Mouse (Mus musculus) bone marrow macrophage, adult 2 months (primary cell): ENCODE measurements around the gene Qrich1.

Source experiments
- CTCF ChIP-seq: IDR thresholded peaks from 2 replicates; pipeline ENCODE4 v1.5.1; 2012; ENCODE audit warnings: low read depth, mild to moderate bottlenecking, low read length, moderate library complexity
- POLR2A ChIP-seq: IDR thresholded peaks from 2 replicates; pipeline ENCODE4 v1.6.1; 2012; ENCODE audit warnings: mild to moderate bottlenecking, low read depth, low read length, borderline replicate concordance

DNA sequence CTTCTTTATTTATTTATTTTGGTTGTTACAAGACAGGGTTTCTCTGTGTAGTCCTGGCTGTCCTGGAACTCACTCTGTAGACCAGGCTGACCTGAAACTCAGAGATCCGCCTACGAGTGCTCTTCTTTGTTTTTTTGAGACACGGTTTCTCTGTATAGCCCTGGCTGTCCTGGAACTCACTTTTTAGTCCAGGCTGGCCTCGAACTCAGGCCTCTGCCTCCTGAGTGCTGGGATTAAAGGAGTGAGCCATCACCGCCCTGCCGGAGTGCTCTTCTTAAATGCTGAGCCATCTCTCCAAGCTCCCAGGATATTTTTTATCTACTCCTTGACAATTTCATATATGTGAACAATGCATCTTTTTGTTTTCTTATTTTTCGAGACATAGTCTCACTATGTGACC is 9.7 kb upstream of the Qrich1 start:
- TF ChIP-seq CTCF: no peak
- no peak for TF ChIP-seq POLR2A
